Mouse (Mus musculus): ENCODE results near the gene Gata3.

GRCm38 (mm10) chr2:9897846-9898245 is 8.0 kb upstream of the Gata3 start:
- no peak for TF ChIP-seq CTCF (IDR thresholded peaks at IDR 0.05; ENCODE audit: low read depth, low read length)
- no peak for TF ChIP-seq EP300 (IDR thresholded peaks at IDR 0.05; ENCODE audit: insufficient read depth, low read depth, low read length)

Data from ES-Bruce4 (cell line).